Mouse (Mus musculus): ENCODE results near the gene Rab42. TPM values are rescaled to one million over a fixed set of nuclear protein-coding genes. Genes with fewer than 3 reads are reported as not detected.

Rab42 gene
- polyA plus RNA-seq, 1 experiment = 2.0 TPM

GRCm38 (mm10) chr4:132253128-132253527, 50.1 kb downstream of the Rab42 start:
- Histone ChIP-seq H3K4me1 (ENCODE audit: control insufficient read depth, insufficient read depth, low read length) (no peaks in the 10 kb centered on the region; the same call in 1 of the 2 replicates), H3K4me3 (replicated peaks; ENCODE audit: extremely low read depth, low read depth, low read length) (no peak overlapping the region)
- DNase-seq = no peak
- TF ChIP-seq CTCF (IDR thresholded peaks at IDR 0.05; ENCODE audit: insufficient read depth, low read length) = no peak
- TF ChIP-seq POLR2A (IDR thresholded peaks at IDR 0.05; ENCODE audit: borderline replicate concordance, extremely low read depth, low read depth, low read length) = no peak
- 79% methylated on average over 8 of the region's 8 CpGs for WGBS

Other genes with a start within 250 kb of the Rab42 start
- 0.07 and 0.25 TPM in 2 replicates for gene Gm10300, start 228.7 kb downstream of the Rab42 start, polyA plus RNA-seq (2012; rRNA removed)
- 38.3 and 45.3 TPM in 2 replicates for gene Epb41, start 228.1 kb downstream of the Rab42 start, polyA plus RNA-seq (2012; rRNA removed)
- 0.11 TPM in 2 replicates for gene Oprd1, start 158.9 kb downstream of the Rab42 start, polyA plus RNA-seq (2012; rRNA removed)
- 13.9 and 17.1 TPM in 2 replicates for gene Ythdf2, start 91.1 kb downstream of the Rab42 start, polyA plus RNA-seq (2012; rRNA removed)
- 13.8 and 16.9 TPM in 2 replicates for gene Gmeb1, start 41.8 kb downstream of the Rab42 start, polyA plus RNA-seq (2012; rRNA removed)
- 5.0 and 10.3 TPM in 2 replicates for gene Taf12, start 29.0 kb downstream of the Rab42 start, polyA plus RNA-seq (2012; rRNA removed)
- 16.4 and 17.8 TPM in 2 replicates for gene Trnau1ap, start 26.2 kb upstream of the Rab42 start, polyA plus RNA-seq (2012; rRNA removed)
- 3.9 and 5.3 TPM in 2 replicates for gene Rcc1, start 50.2 kb upstream of the Rab42 start, polyA plus RNA-seq (2012; rRNA removed)
- 11.3 and 13.4 TPM in 2 replicates for gene Phactr4, start 119.1 kb upstream of the Rab42 start, polyA plus RNA-seq (2012; rRNA removed)
- gene Med18, start 160.5 kb upstream of the Rab42 start, polyA plus RNA-seq (2012; rRNA removed) = 2.9 and 4.3 TPM in 2 replicates
- 11.5 and 14.1 TPM in 2 replicates for gene Sesn2, start 207.1 kb upstream of the Rab42 start, polyA plus RNA-seq (2012; rRNA removed)
- 68.3 and 93.0 TPM in 2 replicates for gene Atpif1, start 230.3 kb upstream of the Rab42 start, polyA plus RNA-seq (2012; rRNA removed)
- gene Dnajc8, start 232.2 kb upstream of the Rab42 start, polyA plus RNA-seq (2012; rRNA removed) = 25.0 and 41.8 TPM in 2 replicates